Mouse (Mus musculus): ENCODE measurements around the gene 1700019D03Rik. TPM values are rescaled to one million over a fixed set of nuclear protein-coding genes. Genes with fewer than 3 reads are reported as not detected.

1700019D03Rik gene
- total and polyA plus RNA-seq, 2 experiments from 2014 or later: 5.5 to 6.4 TPM

- 56% methylated on average over 4 of the region's 4 CpGs for WGBS
- H3K4me3 ChIP-seq (ENCODE audit: low read length): no peak overlapping the region
- H3K36me3 ChIP-seq (ENCODE audit: insufficient read depth, low read length): no peaks in the 10 kb centered on the region
- H3K4me2 ChIP-seq (ENCODE audit: low read depth, low read length): no peak overlapping the region
- no peaks in the 10 kb centered on the region for H3K9me3 ChIP-seq (ENCODE audit: low read length)
- no peak overlapping the region for H3K9ac ChIP-seq (replicated peaks; ENCODE audit: low read length)
- DNase-seq (ENCODE audit: low spot score): no peak
- H3K27me3 ChIP-seq (ENCODE audit: insufficient read depth, low read length): no peaks in the 10 kb centered on the region
- TF ChIP-seq CTCF (IDR thresholded peaks at IDR 0.05; ENCODE audit: low read depth): no peak
- no peak for ATAC-seq
- no peak overlapping the region for H3K27ac ChIP-seq
- no peaks in the 10 kb centered on the region; the same call in 1 of the 2 replicates for H3K4me1 ChIP-seq (ENCODE audit: insufficient read depth, low read length)
These were observed 63.2 kb downstream of the 1700019D03Rik start for GRCm38 (mm10) chr1:52956746-52957145.

- Histone ChIP-seq H3K4me2 (ENCODE audit: low read depth, low read length) (no peak overlapping the region), H3K27ac (no peak overlapping the region), H3K4me1 (ENCODE audit: insufficient read depth, low read length) (no peaks in the 10 kb centered on the region; the same call in 1 of the 2 replicates), H3K9me3 (ENCODE audit: low read length) (no peaks in the 10 kb centered on the region), H3K4me3 (ENCODE audit: low read length) (no peak overlapping the region), H3K9ac (replicated peaks; ENCODE audit: low read length) (no peak overlapping the region), H3K27me3 (ENCODE audit: insufficient read depth, low read length) (no peaks in the 10 kb centered on the region), H3K36me3 (ENCODE audit: insufficient read depth, low read length) (no peaks in the 10 kb centered on the region)
- ATAC-seq (no peak), DNase-seq (ENCODE audit: low spot score) (peak; percentile 29)
- 38% methylated on average over 6 of the region's 6 CpGs for WGBS
- TF ChIP-seq CTCF (IDR thresholded peaks at IDR 0.05; ENCODE audit: low read depth): peak; percentile 53
These were observed 64.9 kb downstream of the 1700019D03Rik start for GRCm38 (mm10) chr1:52955102-52955501.

- Histone ChIP-seq H3K27ac (no peak overlapping the region), H3K9me3 (ENCODE audit: low read length) (no peaks in the 10 kb centered on the region), H3K9ac (replicated peaks; ENCODE audit: low read length) (no peak overlapping the region), H3K27me3 (ENCODE audit: insufficient read depth, low read length) (no peaks in the 10 kb centered on the region), H3K4me2 (ENCODE audit: low read depth, low read length) (no peak overlapping the region), H3K36me3 (ENCODE audit: insufficient read depth, low read length) (no peaks in the 10 kb centered on the region), H3K4me1 (ENCODE audit: insufficient read depth, low read length) (no peaks in the 10 kb centered on the region; the same call in 1 of the 2 replicates), H3K4me3 (ENCODE audit: low read length) (no peak overlapping the region)
- ATAC-seq: no peak
- TF ChIP-seq CTCF (IDR thresholded peaks at IDR 0.05; ENCODE audit: low read depth): no peak
- 84% methylated on average over 2 of the region's 2 CpGs for WGBS
- no peak for DNase-seq (ENCODE audit: low spot score)
These were observed 65.5 kb downstream of the 1700019D03Rik start for GRCm38 (mm10) chr1:52954456-52954855.

- Histone ChIP-seq H3K27me3 (ENCODE audit: insufficient read depth, low read length) (no peaks in the 10 kb centered on the region), H3K36me3 (ENCODE audit: insufficient read depth, low read length) (no peaks in the 10 kb centered on the region), H3K9ac (replicated peaks; ENCODE audit: low read length) (peak overlapping the region; percentile 69; the same call in 1 of the 2 replicates), H3K9me3 (ENCODE audit: low read length) (no peaks in the 10 kb centered on the region), H3K4me2 (ENCODE audit: low read depth, low read length) (peak overlapping the region; percentile 98), H3K4me1 (ENCODE audit: insufficient read depth, low read length) (no peaks in the 10 kb centered on the region; the same call in 1 of the 2 replicates), H3K4me3 (ENCODE audit: low read length) (peak overlapping the region; percentile 72), H3K27ac (no peak overlapping the region)
- ATAC-seq: no peak
- DNase-seq (ENCODE audit: low spot score): no peak
- WGBS: 8% methylated on average over 4 of the region's 4 CpGs
- no peak for TF ChIP-seq CTCF (IDR thresholded peaks at IDR 0.05; ENCODE audit: low read depth)
These were observed 66.4 kb downstream of the 1700019D03Rik start for GRCm38 (mm10) chr1:52953548-52953947.

GRCm38 (mm10) chr1:52952551-52953397 is 67.2 kb downstream of the 1700019D03Rik start:
- peak overlapping the region; percentile 68 for H3K27ac ChIP-seq
- TF ChIP-seq CTCF (IDR thresholded peaks at IDR 0.05; ENCODE audit: low read depth): no peak
- no peaks in the 10 kb centered on the region for H3K27me3 ChIP-seq (ENCODE audit: insufficient read depth, low read length)
- DNase-seq (ENCODE audit: low spot score): peak; percentile 32
- H3K4me1 ChIP-seq (ENCODE audit: insufficient read depth, low read length): no peaks in the 10 kb centered on the region; the same call in 1 of the 2 replicates
- peak overlapping the region; percentile 98 for H3K4me2 ChIP-seq (ENCODE audit: low read depth, low read length)
- H3K4me3 ChIP-seq (ENCODE audit: low read length): peak overlapping the region; percentile 72
- H3K36me3 ChIP-seq (ENCODE audit: insufficient read depth, low read length): no peaks in the 10 kb centered on the region
- ATAC-seq: peak; percentile 85
- 1% methylated on average over 47 of the region's 47 CpGs for WGBS
- peak overlapping the region; percentile 69 for H3K9ac ChIP-seq (replicated peaks; ENCODE audit: low read length)
- no peaks in the 10 kb centered on the region for H3K9me3 ChIP-seq (ENCODE audit: low read length)

- peak overlapping the region; percentile 72 for H3K4me3 ChIP-seq (ENCODE audit: low read length)
- peak; percentile 50 for TF ChIP-seq CTCF (IDR thresholded peaks at IDR 0.05; ENCODE audit: low read depth)
- WGBS: 2% methylated on average over 5 of the region's 5 CpGs
- no peaks in the 10 kb centered on the region for H3K27me3 ChIP-seq (ENCODE audit: insufficient read depth, low read length)
- H3K9ac ChIP-seq (replicated peaks; ENCODE audit: low read length): peak overlapping the region; percentile 69; the same call in 1 of the 2 replicates
- ATAC-seq (peak; percentile 11; the same call in 1 of the 2 replicates), DNase-seq (ENCODE audit: low spot score) (peak; percentile 63)
- H3K9me3 ChIP-seq (ENCODE audit: low read length): no peaks in the 10 kb centered on the region
- peak overlapping the region; percentile 98 for H3K4me2 ChIP-seq (ENCODE audit: low read depth, low read length)
- H3K4me1 ChIP-seq (ENCODE audit: insufficient read depth, low read length): no peaks in the 10 kb centered on the region; the same call in 1 of the 2 replicates
- peak overlapping the region; percentile 68; the same call in 1 of the 2 replicates for H3K27ac ChIP-seq
- H3K36me3 ChIP-seq (ENCODE audit: insufficient read depth, low read length): no peaks in the 10 kb centered on the region
These were observed 67.8 kb downstream of the 1700019D03Rik start for GRCm38 (mm10) chr1:52952143-52952542.

Measured in hindbrain, postnatal 0 days (tissue).